Mouse (Mus musculus) embryonic facial prominence, embryonic 13.5 days (tissue): ENCODE results near the gene Tex14. TPM values are rescaled to one million over a fixed set of nuclear protein-coding genes. Genes with fewer than 3 reads are reported as not detected.

ENCODE experiments used
- ATAC-seq: fragments of 200-750 bp; cut with Nextera tagmentation; 2 replicates; pipeline ENCODE4 v1.8.0; 2017; ENCODE audit warnings: low read depth; ENCODE audit not compliant: insufficient number of reproducible peaks, insufficient read depth, low FRiP score, low TSS enrichment
- H3K27ac ChIP-seq: fragments of 300-500 bp; sonication (generic); 2 replicates; pipeline ENCODE4 v1.5.1; 2015; ENCODE audit warnings: moderate library complexity, mild to moderate bottlenecking, inconsistent platforms
- H3K27me3 ChIP-seq: fragments of 300-500 bp; sonication (generic); 2 replicates; pipeline ENCODE4 v1.6.1; 2015; ENCODE audit warnings: mild to moderate bottlenecking, inconsistent platforms
- H3K36me3 ChIP-seq: fragments of 300-500 bp; sonication (generic); 2 replicates; pipeline ENCODE4 v1.6.1; 2015; ENCODE audit warnings: mild to moderate bottlenecking, inconsistent platforms
- H3K4me1 ChIP-seq: fragments of 300-500 bp; sonication (generic); 2 replicates; pipeline ENCODE4 v1.6.1; 2015; ENCODE audit warnings: inconsistent platforms
- H3K4me2 ChIP-seq: fragments of 300-500 bp; sonication (generic); 2 replicates; pipeline ENCODE4 v1.6.1; 2015; ENCODE audit warnings: moderate library complexity, mild to moderate bottlenecking, inconsistent platforms
- H3K4me3 ChIP-seq: fragments of 300-500 bp; sonication (generic); 2 replicates; pipeline ENCODE4 v1.5.1; 2015; ENCODE audit warnings: mild to moderate bottlenecking, inconsistent platforms
- H3K9ac ChIP-seq: fragments of 300-500 bp; sonication (generic); 2 replicates; pipeline ENCODE4 v1.6.1; 2015; ENCODE audit warnings: mild to moderate bottlenecking, inconsistent platforms
- H3K9me3 ChIP-seq: fragments of 300-500 bp; sonication (generic); 2 replicates; pipeline ENCODE4 v1.6.1; 2016; ENCODE audit warnings: inconsistent platforms
- WGBS: fragments of 180-500 bp; shearing (Covaris S2); methylation state at CpG from one replicate; pipeline ENCODE4 v1.1.7; 2015; ENCODE audit warnings: mixed read lengths; 5-methylcytosine and 5-hydroxymethylcytosine counted together
- polyA plus RNA-seq: library from polyadenylated mRNA; unstranded; fragments of >200 nt; fragmentation: Nextera tagmentation; extraction: Ambion mirVana; gene quantifications from 2 replicates; pipeline ENCODE4 v1.2.1, GENCODE M21; 2015

The Tex14 gene
- polyA plus RNA-seq, 1 experiment from 2014 or later = 0.04 TPM

- no peak for ATAC-seq
- Histone ChIP-seq H3K4me3 (peak overlapping the region; percentile 56), H3K36me3 (no peaks in the 10 kb centered on the region), H3K9me3 (no peaks in the 10 kb centered on the region), H3K4me1 (peaks cover 18% of the 10 kb centered on the region), H3K4me2 (peak overlapping the region; percentile 95), H3K9ac (peak overlapping the region; percentile 71; the same call in 1 of the 2 replicates), H3K27me3 (peaks cover 16% of the 10 kb centered on the region), H3K27ac (no peak overlapping the region)
- WGBS = 13% methylated on average over 10 of the region's 10 CpGs
These were observed 174.2 kb downstream of the Tex14 start for GRCm38 (mm10) chr11:87578963-87579601.

- Histone ChIP-seq H3K36me3 (no peaks in the 10 kb centered on the region), H3K4me1 (peaks cover 18% of the 10 kb centered on the region), H3K27me3 (peaks cover 16% of the 10 kb centered on the region), H3K9me3 (no peaks in the 10 kb centered on the region), H3K4me3 (no peak overlapping the region), H3K4me2 (no peak overlapping the region), H3K27ac (no peak overlapping the region), H3K9ac (no peak overlapping the region)
- no peak for ATAC-seq
- 40% methylated on average over 1 of the region's 1 CpGs for WGBS
These were observed 174.8 kb downstream of the Tex14 start for GRCm38 (mm10) chr11:87579713-87580112.

- Histone ChIP-seq H3K36me3 (no peaks in the 10 kb centered on the region), H3K9me3 (no peaks in the 10 kb centered on the region), H3K9ac (no peak overlapping the region), H3K4me1 (peaks cover 18% of the 10 kb centered on the region), H3K4me3 (no peak overlapping the region), H3K4me2 (no peak overlapping the region), H3K27me3 (peaks cover 16% of the 10 kb centered on the region), H3K27ac (no peak overlapping the region)
- ATAC-seq = no peak
- WGBS = 47% methylated on average over 10 of the region's 10 CpGs
These were observed 175.7 kb downstream of the Tex14 start for GRCm38 (mm10) chr11:87580543-87581085.

- Histone ChIP-seq H3K4me1 (peaks cover 18% of the 10 kb centered on the region), H3K36me3 (no peaks in the 10 kb centered on the region), H3K27me3 (peaks cover 16% of the 10 kb centered on the region), H3K27ac (no peak overlapping the region), H3K9ac (0 out of 2 replicates have a peak overlapping the region, but pooled peaks have one; percentile 21), H3K9me3 (no peaks in the 10 kb centered on the region), H3K4me2 (no peak overlapping the region), H3K4me3 (no peak overlapping the region)
- 84% methylated on average over 12 of the region's 12 CpGs for WGBS
- no peak for ATAC-seq
These were observed 176.4 kb downstream of the Tex14 start for GRCm38 (mm10) chr11:87581161-87581865.

GRCm38 (mm10) chr11:87581933-87582710 lies 177.3 kb downstream of the Tex14 start:
- peaks cover 14% of the 10 kb centered on the region for H3K27me3 ChIP-seq
- no peak for ATAC-seq
- H3K36me3 ChIP-seq = no peaks in the 10 kb centered on the region
- H3K27ac ChIP-seq = no peak overlapping the region
- H3K4me1 ChIP-seq = peaks cover 18% of the 10 kb centered on the region
- no peaks in the 10 kb centered on the region for H3K9me3 ChIP-seq
- peak overlapping the region; percentile 21; the same call in 1 of the 2 replicates for H3K9ac ChIP-seq
- WGBS = 80% methylated on average over 8 of the region's 8 CpGs
- H3K4me3 ChIP-seq = no peak overlapping the region
- H3K4me2 ChIP-seq = no peak overlapping the region

DNA sequence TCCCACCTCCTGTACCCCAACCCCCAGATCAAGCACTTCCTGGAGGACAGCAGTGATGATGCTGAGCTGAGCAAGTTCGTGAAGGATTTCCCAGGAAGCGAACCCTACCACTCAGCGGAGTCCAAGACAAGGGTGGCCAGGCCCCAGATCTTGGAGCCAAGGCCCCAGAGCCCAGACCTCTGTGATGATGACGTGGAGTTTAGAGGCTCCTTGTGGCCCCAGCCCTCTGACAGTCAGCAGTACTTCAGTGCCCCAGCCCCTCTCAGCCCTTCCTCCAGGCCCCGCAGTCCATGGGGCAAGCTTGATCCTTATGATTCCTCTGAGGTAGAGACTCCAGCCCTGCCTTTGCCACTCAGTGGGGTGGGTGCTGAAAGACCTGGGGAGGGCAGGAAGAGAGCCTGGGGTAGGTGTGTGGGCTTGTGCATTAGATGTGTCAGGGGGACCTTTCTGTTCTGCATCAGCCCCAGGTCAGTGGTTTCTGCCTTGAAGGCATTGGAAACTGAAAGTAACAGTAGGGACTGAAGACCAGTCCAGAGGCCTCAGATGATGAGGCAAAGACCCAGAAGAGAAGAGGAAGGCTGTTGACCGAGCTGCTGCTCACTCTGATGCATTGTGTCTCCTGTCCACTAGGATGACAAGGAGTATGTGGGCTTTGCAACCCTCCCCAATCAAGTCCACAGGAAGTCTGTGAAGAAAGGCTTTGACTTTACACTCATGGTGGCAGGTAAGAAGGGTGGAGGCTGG lies 178.6 kb downstream of the Tex14 start:
- H3K4me2 ChIP-seq = no peak overlapping the region
- H3K36me3 ChIP-seq = no peaks in the 10 kb centered on the region
- no peaks in the 10 kb centered on the region for H3K9me3 ChIP-seq
- H3K27me3 ChIP-seq = peaks cover 8% of the 10 kb centered on the region
- no peak overlapping the region for H3K4me3 ChIP-seq
- no peak overlapping the region for H3K27ac ChIP-seq
- peaks cover 4% of the 10 kb centered on the region; the same call in 1 of the 2 replicates for H3K4me1 ChIP-seq
- no peak for ATAC-seq
- 82% methylated on average over 6 of the region's 6 CpGs for WGBS
- H3K9ac ChIP-seq = no peak overlapping the region

- ATAC-seq = no peak
- H3K27me3 ChIP-seq = no peaks in the 10 kb centered on the region; the same call in 1 of the 2 replicates
- no peak overlapping the region for H3K9ac ChIP-seq
- WGBS = 77% methylated on average over 10 of the region's 10 CpGs
- H3K4me2 ChIP-seq = no peak overlapping the region
- no peaks in the 10 kb centered on the region for H3K36me3 ChIP-seq
- no peaks in the 10 kb centered on the region for H3K9me3 ChIP-seq
- H3K4me3 ChIP-seq = no peak overlapping the region
- peaks cover 12% of the 10 kb centered on the region for H3K4me1 ChIP-seq
- H3K27ac ChIP-seq = no peak overlapping the region
These were observed 180.0 kb downstream of the Tex14 start for GRCm38 (mm10) chr11:87584711-87585505.

GRCm38 (mm10) chr11:87587211-87587874 lies 182.5 kb downstream of the Tex14 start:
- Histone ChIP-seq H3K9ac (no peak overlapping the region), H3K4me3 (no peak overlapping the region), H3K4me1 (peaks cover 22% of the 10 kb centered on the region), H3K27ac (no peak overlapping the region), H3K27me3 (no peaks in the 10 kb centered on the region), H3K36me3 (no peaks in the 10 kb centered on the region), H3K9me3 (no peaks in the 10 kb centered on the region), H3K4me2 (no peak overlapping the region)
- 87% methylated on average over 5 of the region's 5 CpGs for WGBS
- ATAC-seq = no peak

DNA sequence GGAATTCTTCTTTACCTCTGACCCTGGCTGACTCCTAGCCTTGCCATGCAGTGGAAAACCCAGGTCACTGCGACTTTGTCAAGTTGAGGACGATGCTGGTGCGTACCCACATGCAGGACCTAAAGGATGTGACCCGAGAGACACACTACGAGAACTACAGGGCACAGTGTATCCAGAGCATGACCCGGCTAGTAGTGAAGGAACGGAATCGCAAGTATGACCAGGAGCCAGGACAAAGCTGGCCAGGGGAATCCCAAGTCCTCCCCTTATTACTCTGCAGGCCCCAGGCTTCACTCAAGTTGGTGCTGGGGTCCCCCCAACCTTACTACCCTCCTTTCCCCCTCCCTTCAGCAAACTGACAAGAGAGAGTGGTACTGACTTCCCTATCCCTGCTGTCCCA lies 184.7 kb downstream of the Tex14 start:
- Histone ChIP-seq H3K27ac (no peak overlapping the region), H3K9me3 (no peaks in the 10 kb centered on the region), H3K9ac (peak overlapping the region; percentile 91; the same call in 1 of the 2 replicates), H3K4me3 (no peak overlapping the region), H3K4me1 (peaks cover 44% of the 10 kb centered on the region), H3K4me2 (peak overlapping the region; percentile 81), H3K36me3 (0 out of 2 replicates have a peak, but pooled peaks cover 8% of the 10 kb centered on the region), H3K27me3 (no peaks in the 10 kb centered on the region)
- no peak for ATAC-seq
- 90% methylated on average over 8 of the region's 8 CpGs for WGBS
